Mouse (Mus musculus): ENCODE measurements around the gene Pth2. TPM values are rescaled to one million over a fixed set of nuclear protein-coding genes. Genes with fewer than 3 reads are reported as not detected.
"Not testable (repeated sequence)": the region's sequence is repeated elsewhere in the genome, so short reads cannot be mapped to it uniquely, and the experiment has no call there.

Gene Pth2
- total RNA-seq, 2 experiments from 2014 or later = not detected

- intact Hi-C loops (cut with DNase I) = no loop called here
- DNase-seq = no peak
These were observed 11.3 kb upstream of the Pth2 start for GRCm38 (mm10) chr7:45169495-45169894.

- no peak for DNase-seq
- intact Hi-C loops (cut with DNase I) = no loop called here
These were observed 7.8 kb upstream of the Pth2 start for GRCm38 (mm10) chr7:45172974-45173373.

GRCm38 (mm10) chr7:45173772-45174171 lies 7.0 kb upstream of the Pth2 start:
- DNase-seq; intact Hi-C loops (cut with DNase I): not testable (repeated sequence)

GRCm38 (mm10) chr7:45174567-45175280 lies 6.1 kb upstream of the Pth2 start:
- intact Hi-C loops (cut with DNase I) = no loop called here
- DNase-seq = no peak

- intact Hi-C loops (cut with DNase I) = no loop called here
- DNase-seq = no peak
These were observed 5.4 kb upstream of the Pth2 start for GRCm38 (mm10) chr7:45175398-45175797.

GRCm38 (mm10) chr7:45175929-45176328 lies 4.9 kb upstream of the Pth2 start:
- no peak for DNase-seq
- intact Hi-C loops (cut with DNase I) = no loop called here

- DNase-seq = no peak
- intact Hi-C loops (cut with DNase I) = no loop called here
These were observed 4.4 kb upstream of the Pth2 start for GRCm38 (mm10) chr7:45176356-45176755.

- intact Hi-C loops (cut with DNase I) = no loop called here
- DNase-seq = no peak
These were observed 2.2 kb upstream of the Pth2 start for GRCm38 (mm10) chr7:45178550-45178949.

- intact Hi-C loops (cut with DNase I) = no loop called here
- no peak for DNase-seq
These were observed 1.3 kb upstream of the Pth2 start, which contains the start of gene Gfy for GRCm38 (mm10) chr7:45179469-45179868. Gene Gfy, minus strand, starts transcription at chr7:45179569.

- no peak for DNase-seq
- intact Hi-C loops (cut with DNase I) = no loop called here
These were observed 745 bp downstream of the Pth2 start for GRCm38 (mm10) chr7:45181540-45181939.

GRCm38 (mm10) chr7:45182199-45182601 lies 1.4 kb downstream of the Pth2 start:
- intact Hi-C loops (cut with DNase I) = no loop called here

GRCm38 (mm10) chr7:45182606-45183005 lies 1.8 kb downstream of the Pth2 start:
- DNase-seq = no peak
- intact Hi-C loops (cut with DNase I) = no loop called here

More at GRCm38 (mm10) chr7:45182199-45182601, 1.4 kb downstream of the Pth2 start:
- DNase-seq = peak; percentile 76

GRCm38 (mm10) chr7:45183672-45184071 lies 2.9 kb downstream of the Pth2 start:
- DNase-seq = no peak
- intact Hi-C loops (cut with DNase I) = no loop called here

GRCm38 (mm10) chr7:45185921-45186320 lies 5.1 kb downstream of the Pth2 start:
- no peak for DNase-seq

GRCm38 (mm10) chr7:45189600-45189999 lies 8.8 kb downstream of the Pth2 start:
- intact Hi-C loops (cut with DNase I) = no loop called here
- no peak for DNase-seq

More at GRCm38 (mm10) chr7:45185921-45186320, 5.1 kb downstream of the Pth2 start:
- intact Hi-C loops (cut with DNase I) = no loop called here

GRCm38 (mm10) chr7:45190186-45190585 lies 9.4 kb downstream of the Pth2 start:
- intact Hi-C loops (cut with DNase I) = no loop called here
- DNase-seq = no peak

GRCm38 (mm10) chr7:45191161-45191560 lies 10.4 kb downstream of the Pth2 start:
- intact Hi-C loops (cut with DNase I) = no loop called here
- DNase-seq = no peak

GRCm38 (mm10) chr7:45191803-45192363 lies 11.1 kb downstream of the Pth2 start:
- intact Hi-C loops (cut with DNase I) = no loop called here
- peak; percentile 79 for DNase-seq

GRCm38 (mm10) chr7:45192585-45193310 lies 12.0 kb downstream of the Pth2 start:
- no peak for DNase-seq
- intact Hi-C loops (cut with DNase I) = no loop called here

GRCm38 (mm10) chr7:45193406-45193805 lies 12.6 kb downstream of the Pth2 start:
- DNase-seq = peak; percentile 36
- intact Hi-C loops (cut with DNase I) = no loop called here

- no peak for DNase-seq
- intact Hi-C loops (cut with DNase I) = no loop called here
These were observed 13.3 kb downstream of the Pth2 start for GRCm38 (mm10) chr7:45193871-45194785.

All from left cerebral cortex, postnatal 4 days (tissue).